Mouse (Mus musculus): ENCODE results near the gene Ptges2.

- peak; percentile 91 for TF ChIP-seq CTCF (IDR thresholded peaks at IDR 0.05; ENCODE audit: control insufficient read depth, insufficient read depth, insufficient replicate concordance, low read depth, low read length)
- TF ChIP-seq POLR2A (IDR thresholded peaks at IDR 0.05; ENCODE audit: control insufficient read depth, low read depth, low read length), result peak; percentile 63
Observed at GRCm38 (mm10) chr2:32353007-32353542, 42.6 kb upstream of the Ptges2 start, which contains the start of gene Dnm1.

All from testis, adult 2 months (tissue).